Mouse (Mus musculus) CH12.LX (cell line): ENCODE data around the gene Sgce. TPM values are rescaled to one million over a fixed set of nuclear protein-coding genes. Genes with fewer than 3 reads are reported as not detected.

Source experiments
- DNase-seq: peaks from one replicate; pipeline ENCODE4 v3.0.0-alpha.2; 2013; ENCODE audit errors: extremely low read depth
- H3K27ac ChIP-seq: 2 replicates; pipeline ENCODE4 v1.5.1; 2012; ENCODE audit warnings: low read depth, mild to moderate bottlenecking, control low read depth, moderate library complexity; ENCODE audit not compliant: insufficient read depth
- H3K27me3 ChIP-seq: replicated peaks from 2 replicates; pipeline ENCODE3; 2012; ENCODE audit warnings: inconsistent platforms
- H3K36me3 ChIP-seq, 2 experiments: replicated peaks in 1 of 2; 2 replicates each; pipeline versions ENCODE3 to v1.6.1; 2012; ENCODE audit warnings: inconsistent platforms in 1 of 2, low read length in 1 of 2, mild to moderate bottlenecking in 1 of 2, mixed read lengths in 1 of 2, moderate library complexity in 1 of 2; ENCODE audit not compliant: control insufficient read depth in 1 of 2, insufficient read depth in 1 of 2
- H3K4me1 ChIP-seq, 2 experiments: 2 replicates each; pipeline ENCODE4 v1.6.1; 2012; ENCODE audit warnings: inconsistent platforms in 1 of 2, moderate library complexity in 1 of 2; ENCODE audit not compliant: insufficient read depth in 2 of 2, control insufficient read depth in 1 of 2
- H3K4me2 ChIP-seq: 2 replicates; pipeline ENCODE4 v1.6.1; 2012; ENCODE audit warnings: low read depth, mild to moderate bottlenecking, control low read depth; ENCODE audit not compliant: poor library complexity, insufficient read depth, severe bottlenecking
- H3K4me3 ChIP-seq, 3 experiments: fragments of 150-350 bp in 1 of 3; sonication (generic) in 1 of 3; replicated peaks in 1 of 3; 2 replicates each; pipeline versions ENCODE3 to v1.5.1; 2011 to 2012; ENCODE audit warnings: low read depth in 2 of 3, low read length in 2 of 3, mild to moderate bottlenecking in 2 of 3, moderate library complexity in 2 of 3, control low read depth in 1 of 3, improper control_type of control experiment in 1 of 3, inconsistent platforms in 1 of 3, mixed read lengths in 1 of 3; ENCODE audit not compliant: poor library complexity in 1 of 3
- H3K79me2 ChIP-seq: replicated peaks from 2 replicates; pipeline ENCODE4 v1.6.1; 2012; ENCODE audit warnings: mild to moderate bottlenecking, moderate library complexity; ENCODE audit not compliant: control insufficient read depth, poor library complexity, insufficient read depth, severe bottlenecking; ENCODE audit errors: extremely low read depth
- H3K9ac ChIP-seq: 2 replicates; pipeline ENCODE4 v1.6.1; 2012; ENCODE audit warnings: low read depth, mild to moderate bottlenecking, control low read depth, moderate library complexity; ENCODE audit not compliant: insufficient read depth
- H3K9me3 ChIP-seq: replicated peaks from 2 replicates; pipeline ENCODE3; 2012; ENCODE audit warnings: low read length, inconsistent platforms, mixed read lengths
- BHLHE40 ChIP-seq: IDR thresholded peaks from 2 replicates; pipeline ENCODE4 v1.6.1; 2011; ENCODE audit warnings: mild to moderate bottlenecking, low read depth, low read length, improper control_type of control experiment
- CHD1 ChIP-seq: IDR thresholded peaks from 2 replicates; pipeline ENCODE4 v1.6.1; 2012; ENCODE audit warnings: low read depth, low read length, improper control_type of control experiment, inconsistent platforms
- CHD2 ChIP-seq: IDR thresholded peaks from 2 replicates; pipeline ENCODE4 v1.6.1; 2011; ENCODE audit warnings: low read length, improper control_type of control experiment
- CTCF ChIP-seq, 2 experiments: IDR thresholded peaks in 1 of 2; conservative IDR thresholded peaks in 1 of 2; 2 replicates each; pipeline ENCODE4 v1.5.1; 2011 to 2012; ENCODE audit warnings: low read depth in 2 of 2, low read length in 2 of 2, improper control_type of control experiment in 1 of 2, inconsistent platforms in 1 of 2, mild to moderate bottlenecking in 1 of 2, moderate library complexity in 1 of 2
- E2F4 ChIP-seq: IDR thresholded peaks from 2 replicates; pipeline ENCODE4 v1.6.1; 2011; ENCODE audit warnings: low read depth, low read length, improper control_type of control experiment; ENCODE audit not compliant: insufficient replicate concordance
- ELF1 ChIP-seq: IDR thresholded peaks from 2 replicates; pipeline ENCODE4 v1.6.1; 2014; ENCODE audit warnings: low read depth, mild to moderate bottlenecking, inconsistent platforms, low read length, improper control_type of control experiment
- GABPA ChIP-seq: IDR thresholded peaks from 2 replicates; pipeline ENCODE4 v1.6.1; 2012; ENCODE audit warnings: low read depth, low read length, improper control_type of control experiment, inconsistent platforms; ENCODE audit not compliant: insufficient replicate concordance
- IRF4 ChIP-seq: IDR thresholded peaks from 2 replicates; pipeline ENCODE4 v1.6.1; 2014; ENCODE audit warnings: low read depth, mild to moderate bottlenecking, inconsistent platforms, low read length, improper control_type of control experiment
- JUN ChIP-seq: IDR thresholded peaks from 2 replicates; pipeline ENCODE4 v1.6.1; 2011; ENCODE audit warnings: low read depth, mild to moderate bottlenecking, low read length, improper control_type of control experiment, moderate library complexity; ENCODE audit not compliant: insufficient read depth
- JUND ChIP-seq: conservative IDR thresholded peaks from 2 replicates; pipeline ENCODE4 v1.6.1; 2011; ENCODE audit warnings: low read depth, low read length, improper control_type of control experiment
- MAFK ChIP-seq: IDR thresholded peaks from 2 replicates; pipeline ENCODE4 v1.6.1; 2011; ENCODE audit warnings: low read length, improper control_type of control experiment; ENCODE audit not compliant: insufficient replicate concordance
- MAX ChIP-seq: IDR thresholded peaks from 2 replicates; pipeline ENCODE4 v1.6.1; 2011; ENCODE audit warnings: low read length, improper control_type of control experiment
- MAZ ChIP-seq: IDR thresholded peaks from 2 replicates; pipeline ENCODE4 v1.6.1; 2012; ENCODE audit warnings: low read depth, mild to moderate bottlenecking, inconsistent platforms, low read length, improper control_type of control experiment, moderate library complexity
- MEF2A ChIP-seq: IDR thresholded peaks from 2 replicates; pipeline ENCODE4 v1.6.1; 2014; ENCODE audit warnings: low read depth, mild to moderate bottlenecking, inconsistent platforms, low read length, improper control_type of control experiment, borderline replicate concordance
- MYC ChIP-seq: IDR thresholded peaks from 2 replicates; pipeline ENCODE4 v1.6.1; 2011; ENCODE audit warnings: low read depth, mild to moderate bottlenecking, improper control_type of control experiment, low read length
- NRF1 ChIP-seq: IDR thresholded peaks from 2 replicates; pipeline ENCODE4 v1.6.1; 2014; ENCODE audit warnings: low read depth, mild to moderate bottlenecking, inconsistent platforms, low read length, improper control_type of control experiment, moderate library complexity
- PAX5 ChIP-seq: IDR thresholded peaks from 2 replicates; pipeline ENCODE4 v1.6.1; 2012; ENCODE audit warnings: low read length, inconsistent platforms, mixed read lengths
- POLR2A ChIP-seq: IDR thresholded peaks from 2 replicates; pipeline ENCODE4 v1.6.1; 2011; ENCODE audit warnings: low read depth, mild to moderate bottlenecking, improper control_type of control experiment, low read length
- POLR2AphosphoS2 ChIP-seq: IDR thresholded peaks from 2 replicates; pipeline ENCODE4 v1.6.1; 2011; ENCODE audit warnings: low read depth, low read length, improper control_type of control experiment
- RAD21 ChIP-seq: IDR thresholded peaks from 2 replicates; pipeline ENCODE4 v1.6.1; 2011; ENCODE audit warnings: low read depth, mild to moderate bottlenecking, low read length, improper control_type of control experiment, moderate library complexity
- RCOR1 ChIP-seq: conservative IDR thresholded peaks from 2 replicates; pipeline ENCODE4 v1.6.1; 2012; ENCODE audit warnings: low read depth, mild to moderate bottlenecking, inconsistent platforms, low read length, improper control_type of control experiment
- SIN3A ChIP-seq: IDR thresholded peaks from 2 replicates; pipeline ENCODE4 v1.6.1; 2012; ENCODE audit warnings: low read length, improper control_type of control experiment, inconsistent platforms
- SMC3 ChIP-seq: IDR thresholded peaks from 2 replicates; pipeline ENCODE4 v1.6.1; 2011; ENCODE audit warnings: low read depth, low read length, improper control_type of control experiment
- TBP ChIP-seq: conservative IDR thresholded peaks from 2 replicates; pipeline ENCODE4 v1.6.1; 2011; ENCODE audit warnings: low read depth, low read length, improper control_type of control experiment
- TCF12 ChIP-seq: IDR thresholded peaks from 2 replicates; pipeline ENCODE4 v1.6.1; 2014; ENCODE audit warnings: low read depth, mild to moderate bottlenecking, inconsistent platforms, low read length, improper control_type of control experiment
- UBTF ChIP-seq: IDR thresholded peaks from 2 replicates; pipeline ENCODE4 v1.6.1; 2012; ENCODE audit warnings: low read depth, mild to moderate bottlenecking, inconsistent platforms, low read length, improper control_type of control experiment, moderate library complexity
- USF2 ChIP-seq: conservative IDR thresholded peaks from 2 replicates; pipeline ENCODE4 v1.6.1; 2011; ENCODE audit warnings: low read depth, low read length, improper control_type of control experiment
- ZKSCAN1 ChIP-seq: IDR thresholded peaks from 2 replicates; pipeline ENCODE4 v1.6.1; 2012; ENCODE audit warnings: low read depth, inconsistent platforms, low read length, improper control_type of control experiment, borderline replicate concordance
- dilution Hi-C: fragments of 300-500 bp; cut with MboI; formaldehyde crosslinking; loops from 2 replicates; pipeline ENCODE4 v1.14.3; 2020; ENCODE audit warnings: low sequenced_read_pairs; ENCODE audit not compliant: extremely low pct_unique_long_range_greater_than_20kb, extremely low pct_ligation_motif_present
- in situ Hi-C: fragments of 300-500 bp; cut with MboI; formaldehyde crosslinking; loops from 3 replicates; pipeline ENCODE4 v1.14.3; 2019; ENCODE audit warnings: low sequenced_read_pairs, low pct_ligation_motif_present, low pct_unique_long_range_greater_than_20kb, mixed read lengths
- polyA plus RNA-seq: library from polyadenylated mRNA; unstranded; fragments of >175 nt; gene quantifications from 2 replicates; pipeline ENCODE4 v1.2.1, GENCODE M21; 2012; ENCODE audit warnings: low read depth; ENCODE audit not compliant: insufficient read length
- total RNA-seq, 2 experiments: library from RNA; depleted of rRNA; stranded (reverse); fragments of 300-350 nt in 1 of 2; fragments of >200 nt in 1 of 2; gene quantifications; 2 replicates each; pipeline ENCODE4 v1.2.3; 2012 to 2014

Gene Sgce
- total and polyA plus RNA-seq, 3 experiments = not detected

GRCm38 (mm10) chr6:4655924-4656323, 91.1 kb downstream of the Sgce start:
- dilution Hi-C loops (no loop called here), in situ Hi-C loops (loop anchor here (25.0 kb wide), 2 partner anchors 456 to 731 kb away; partner anchors contain the start of gene Asb4)
- no peaks in the 10 kb centered on the region for H3K9me3 ChIP-seq
- no peak for TF ChIP-seq MAX
- no peak for TF ChIP-seq MAZ
- TF ChIP-seq POLR2A = no peak
- no peak for TF ChIP-seq UBTF
- no peak for TF ChIP-seq MYC
- no peak for TF ChIP-seq ZKSCAN1
- no peak for TF ChIP-seq E2F4
- no peak for TF ChIP-seq SMC3
- no peak for TF ChIP-seq NRF1
- TF ChIP-seq CHD1 = no peak
- TF ChIP-seq SIN3A = no peak
- TF ChIP-seq JUND = no peak
- no peak for TF ChIP-seq CTCF (conservative IDR thresholded peaks at IDR 0.05 in 1 of 2, IDR thresholded peaks at IDR 0.05 in 1 of 2; ENCODE audit: low read depth in 2 of 2, low read length in 2 of 2)
- TF ChIP-seq MAFK = no peak
- TF ChIP-seq USF2 = no peak
- no peak for TF ChIP-seq JUN
- TF ChIP-seq ELF1 = no peak
- TF ChIP-seq RCOR1 = no peak
- TF ChIP-seq PAX5 = no peak
- no peak for TF ChIP-seq BHLHE40
- no peak overlapping the region for H3K4me3 ChIP-seq
- peaks cover 0 to 4% of the 10 kb centered on the region in 2 experiments; a peak in 2 of 4 replicates for H3K4me1 ChIP-seq
- H3K36me3 ChIP-seq = no peaks in the 10 kb centered on the region
- no peak for DNase-seq
- H3K27me3 ChIP-seq = peaks cover 2% of the 10 kb centered on the region
- no peaks in the 10 kb centered on the region for H3K79me2 ChIP-seq
- no peak overlapping the region for H3K27ac ChIP-seq
- no peak overlapping the region for H3K9ac ChIP-seq
- H3K4me2 ChIP-seq = no peak overlapping the region

- in situ Hi-C loops = loop anchor here (25.0 kb wide), 2 partner anchors 457 to 732 kb away; partner anchors contain the start of gene Asb4
These were observed 91.5 kb downstream of the Sgce start for GRCm38 (mm10) chr6:4655466-4655865.

More at GRCm38 (mm10) chr6:4655466-4655865, 91.5 kb downstream of the Sgce start:
- no peak for DNase-seq
- Histone ChIP-seq H3K4me2 (no peak overlapping the region), H3K36me3 (no peaks in the 10 kb centered on the region), H3K27ac (no peak overlapping the region), H3K4me3 (no peak overlapping the region), H3K79me2 (no peaks in the 10 kb centered on the region), H3K4me1 (peaks cover 0 to 4% of the 10 kb centered on the region in 2 experiments; a peak in 2 of 4 replicates), H3K27me3 (peaks cover 2% of the 10 kb centered on the region), H3K9me3 (no peaks in the 10 kb centered on the region), H3K9ac (no peak overlapping the region)
- TF ChIP-seq IRF4 (no peak), TCF12 (no peak), POLR2AphosphoS2 (no peak), TBP (no peak), ELF1 (no peak), GABPA (no peak), MEF2A (no peak), NRF1 (no peak), CHD1 (no peak), RAD21 (no peak), CHD2 (no peak)
- dilution Hi-C loops = no loop called here
